Mouse (Mus musculus): Measurements from ENCODE around the gene Txk.

- TF ChIP-seq CTCF (IDR thresholded peaks at IDR 0.05; ENCODE audit: borderline replicate concordance, extremely low read depth, insufficient read depth, insufficient read length) (no peak), POLR2A (IDR thresholded peaks at IDR 0.05; ENCODE audit: borderline replicate concordance, extremely low read depth, insufficient read depth, insufficient read length, poor library complexity, severe bottlenecking) (no peak)
Observed at GRCm38 (mm10) chr5:72696491-72696890, 56.1 kb downstream of the Txk start.
